Mouse (Mus musculus) lung, adult 18-20 months (tissue): ENCODE results near the gene Armt1.
"Not testable (repeated sequence)": the region's sequence is repeated elsewhere in the genome, so short reads cannot be mapped to it uniquely, and the experiment has no call there.

ENCODE experiments used
- DNase-seq, 2 experiments: peaks; one replicate each; pipeline ENCODE4 v3.0.0; 2022; ENCODE audit warnings: mixed read lengths in 2 of 2

Armt1 gene

GRCm38 (mm10) chr10:4432123-4432931 is at the start of gene Armt1, which contains the start of gene Rmnd1:
TSS of gene Armt1 (plus strand) at chr10:4432467.
TSS of gene Rmnd1 (minus strand) at chr10:4432388.
- peak; percentile 94 to 95 for DNase-seq

- DNase-seq: no peak
These were observed 48.0 kb upstream of the Armt1 start for GRCm38 (mm10) chr10:4384244-4384643.

GRCm38 (mm10) chr10:4386609-4387591 is 45.4 kb upstream of the Armt1 start:
- DNase-seq: peak; percentile 95 to 96

GRCm38 (mm10) chr10:4387701-4388383 is 44.4 kb upstream of the Armt1 start, which contains the start of gene Zbtb2:
TSS of gene Zbtb2 (minus strand) at chr10:4388108.
- peak; percentile 61 to 66 for DNase-seq

GRCm38 (mm10) chr10:4388384-4388745 is 43.9 kb upstream of the Armt1 start:
- DNase-seq: peak in 1 of 2 experiments; percentile 43

- DNase-seq: peak in 1 of 2 experiments; percentile 42
These were observed 43.2 kb upstream of the Armt1 start for GRCm38 (mm10) chr10:4389036-4389435.

GRCm38 (mm10) chr10:4389461-4390112 is 42.7 kb upstream of the Armt1 start:
- DNase-seq: no peak

GRCm38 (mm10) chr10:4390550-4390949 is 41.7 kb upstream of the Armt1 start:
- no peak for DNase-seq

- no peak for DNase-seq
These were observed 41.2 kb upstream of the Armt1 start for GRCm38 (mm10) chr10:4391076-4391475.

GRCm38 (mm10) chr10:4391851-4392250 is 40.4 kb upstream of the Armt1 start:
- DNase-seq: peak; percentile 37 to 55

- DNase-seq: no peak
These were observed 36.9 kb upstream of the Armt1 start for GRCm38 (mm10) chr10:4395321-4395720.

GRCm38 (mm10) chr10:4398058-4398457 is 34.2 kb upstream of the Armt1 start:
- DNase-seq: no peak

GRCm38 (mm10) chr10:4404895-4405491 is 27.3 kb upstream of the Armt1 start:
- DNase-seq: peak in 1 of 2 experiments; percentile 47

- no peak for DNase-seq
These were observed 26.8 kb upstream of the Armt1 start for GRCm38 (mm10) chr10:4405511-4405910.

- DNase-seq: no peak
These were observed 25.1 kb upstream of the Armt1 start for GRCm38 (mm10) chr10:4407191-4407590.

- no peak for DNase-seq
These were observed 7.0 kb upstream of the Armt1 start for GRCm38 (mm10) chr10:4425245-4425644.

GRCm38 (mm10) chr10:4430399-4430798 is 1.9 kb upstream of the Armt1 start:
- DNase-seq: peak; percentile 14 to 17

- DNase-seq: peak in 1 of 2 experiments; percentile 9
These were observed 1.4 kb upstream of the Armt1 start for GRCm38 (mm10) chr10:4430826-4431225.

GRCm38 (mm10) chr10:4431746-4432122 is 533 bp upstream of the Armt1 start:
- no peak for DNase-seq

GRCm38 (mm10) chr10:4432996-4433755 is 909 bp downstream of the Armt1 start:
- peak in 1 of 2 experiments; percentile 7 for DNase-seq

- DNase-seq: not testable (repeated sequence)
These were observed 1.6 kb downstream of the Armt1 start for GRCm38 (mm10) chr10:4433871-4434270.
